Mouse (Mus musculus): Measurements from ENCODE around the gene Mybph. TPM values are rescaled to one million over a fixed set of nuclear protein-coding genes. Genes with fewer than 3 reads are reported as not detected.

Gene Mybph
- total RNA-seq, 2 experiments from 2014 or later, result 0.16 TPM; not detected in 1

Other genes starting within 250 kb of the Mybph start
- 1 to 10 TPM; 6.7 to 9.6 TPM for gene Fmod, start 156.2 kb upstream of the Mybph start, total RNA-seq (2021)
- gene Btg2, start 114.3 kb upstream of the Mybph start, total RNA-seq (2021), result 10 to 100 TPM; 23.1 to 32.7 TPM
- not detected for gene Chit1, start 82.2 kb upstream of the Mybph start, total RNA-seq (2021)
- 1 to 10 TPM; 1.2 to 1.7 TPM for gene Chil1, start 11.3 kb upstream of the Mybph start, total RNA-seq (2021)
- 100 to 1,000 TPM; 111 to 130 TPM for gene Adora1, start 42.0 kb downstream of the Mybph start, total RNA-seq (2021)
- not detected for gene Myog, start 96.5 kb downstream of the Mybph start, total RNA-seq (2021)
- 1 to 10 TPM; 1.4 TPM for gene Ppfia4, start 139.5 kb downstream of the Mybph start, total RNA-seq (2021)
- gene Tmem183a, start 168.5 kb downstream of the Mybph start, total RNA-seq (2021), result 10 to 100 TPM; 44.7 to 55.5 TPM
- not detected for gene 4933406M09Rik, start 192.5 kb downstream of the Mybph start, total RNA-seq (2021)
- gene Cyb5r1, start 212.1 kb downstream of the Mybph start, total RNA-seq (2021), result 10 to 100 TPM; 33.0 to 57.8 TPM
- 100 to 1,000 TPM; 132 to 137 TPM for gene Adipor1, start 221.9 kb downstream of the Mybph start, total RNA-seq (2021)

Data from adrenal gland, adult 18-20 months (tissue).